Mouse (Mus musculus): ENCODE measurements around the gene Ppp1r14b. TPM values are rescaled to one million over a fixed set of nuclear protein-coding genes. Genes with fewer than 3 reads are reported as not detected.

Ppp1r14b gene
- polyA plus RNA-seq, 1 experiment from 2014 or later = 202 TPM

GRCm38 (mm10) chr19:6941372-6942248 is 33.2 kb upstream of the Ppp1r14b start, which contains the start of gene Bad:
TSS of gene Bad (plus strand) at chr19:6941861.
- Histone ChIP-seq H3K4me2 (replicated peaks; ENCODE audit: low read depth, low read length) (peak within 1 kb of the TSS; percentile 98), H3K27ac (ENCODE audit: low read depth, low read length) (peak within 1 kb of the TSS; percentile 98), H3K4me3 (ENCODE audit: low read length) (peak within 1 kb of the TSS; percentile 88), H3K27me3 (ENCODE audit: control insufficient read depth, insufficient read depth, low read length) (no peaks in the 10 kb centered on the region), H3K9me3 (ENCODE audit: control insufficient read depth, low read length) (no peaks in the 10 kb centered on the region), H3K4me1 (ENCODE audit: control insufficient read depth, insufficient read depth, low read length) (peaks cover 9% of the 10 kb centered on the region), H3K9ac (ENCODE audit: low read depth, low read length) (peak within 1 kb of the TSS; percentile 86), H3K36me3 (ENCODE audit: control insufficient read depth, insufficient read depth, low read length) (0 out of 2 replicates have a peak, but pooled peaks cover 4% of the 10 kb centered on the region)
- under 1% methylated on average over 82 of the region's 83 CpGs for WGBS
- peak; percentile 78 for ATAC-seq (ENCODE audit: low FRiP score, low TSS enrichment)

GRCm38 (mm10) chr19:6942249-6942691 is 32.5 kb upstream of the Ppp1r14b start, which contains the start of gene Gpr137:
TSS of gene Gpr137 (minus strand) at chr19:6942480.
- peak within 1 kb of the TSS; percentile 86 for H3K9ac ChIP-seq (ENCODE audit: low read depth, low read length)
- 0 out of 2 replicates have a peak, but pooled peaks cover 4% of the 10 kb centered on the region for H3K36me3 ChIP-seq (ENCODE audit: control insufficient read depth, insufficient read depth, low read length)
- WGBS = under 1% methylated on average over 27 of the region's 27 CpGs
- H3K4me3 ChIP-seq (ENCODE audit: low read length) = peak within 1 kb of the TSS; percentile 88
- peak within 1 kb of the TSS; percentile 98 for H3K27ac ChIP-seq (ENCODE audit: low read depth, low read length)
- peak; percentile 91 for ATAC-seq (ENCODE audit: low FRiP score, low TSS enrichment)
- H3K27me3 ChIP-seq (ENCODE audit: control insufficient read depth, insufficient read depth, low read length) = no peaks in the 10 kb centered on the region
- H3K4me1 ChIP-seq (ENCODE audit: control insufficient read depth, insufficient read depth, low read length) = peaks cover 9% of the 10 kb centered on the region
- H3K9me3 ChIP-seq (ENCODE audit: control insufficient read depth, low read length) = no peaks in the 10 kb centered on the region
- peak within 1 kb of the TSS; percentile 98 for H3K4me2 ChIP-seq (replicated peaks; ENCODE audit: low read depth, low read length)

- Histone ChIP-seq H3K4me3 (ENCODE audit: low read length) (peak overlapping the region; percentile 88), H3K27me3 (ENCODE audit: control insufficient read depth, insufficient read depth, low read length) (no peaks in the 10 kb centered on the region), H3K9me3 (ENCODE audit: control insufficient read depth, low read length) (no peaks in the 10 kb centered on the region), H3K4me2 (replicated peaks; ENCODE audit: low read depth, low read length) (peak overlapping the region; percentile 98), H3K36me3 (ENCODE audit: control insufficient read depth, insufficient read depth, low read length) (0 out of 2 replicates have a peak, but pooled peaks cover 4% of the 10 kb centered on the region), H3K27ac (ENCODE audit: low read depth, low read length) (peak overlapping the region; percentile 98; the same call in 1 of the 2 replicates), H3K9ac (ENCODE audit: low read depth, low read length) (peak overlapping the region; percentile 86), H3K4me1 (ENCODE audit: control insufficient read depth, insufficient read depth, low read length) (peaks cover 9% of the 10 kb centered on the region)
- WGBS = 32% methylated on average over 5 of the region's 5 CpGs
- ATAC-seq (ENCODE audit: low FRiP score, low TSS enrichment) = peak; percentile 14
These were observed 32.0 kb upstream of the Ppp1r14b start for GRCm38 (mm10) chr19:6942764-6943163.

- WGBS = 91% methylated on average over 6 of the region's 6 CpGs
- no peak for ATAC-seq (ENCODE audit: low FRiP score, low TSS enrichment)
- Histone ChIP-seq H3K36me3 (ENCODE audit: control insufficient read depth, insufficient read depth, low read length) (0 out of 2 replicates have a peak, but pooled peaks cover 4% of the 10 kb centered on the region), H3K27me3 (ENCODE audit: control insufficient read depth, insufficient read depth, low read length) (no peaks in the 10 kb centered on the region), H3K27ac (ENCODE audit: low read depth, low read length) (no peak overlapping the region), H3K4me3 (ENCODE audit: low read length) (no peak overlapping the region), H3K4me1 (ENCODE audit: control insufficient read depth, insufficient read depth, low read length) (peaks cover 9% of the 10 kb centered on the region), H3K9ac (ENCODE audit: low read depth, low read length) (no peak overlapping the region), H3K4me2 (replicated peaks; ENCODE audit: low read depth, low read length) (no peak overlapping the region), H3K9me3 (ENCODE audit: control insufficient read depth, low read length) (no peaks in the 10 kb centered on the region)
These were observed 31.1 kb upstream of the Ppp1r14b start for GRCm38 (mm10) chr19:6943709-6944108.

- Histone ChIP-seq H3K9me3 (ENCODE audit: control insufficient read depth, low read length) (no peaks in the 10 kb centered on the region), H3K4me3 (ENCODE audit: low read length) (no peak overlapping the region), H3K36me3 (ENCODE audit: control insufficient read depth, insufficient read depth, low read length) (0 out of 2 replicates have a peak, but pooled peaks cover 4% of the 10 kb centered on the region), H3K4me1 (ENCODE audit: control insufficient read depth, insufficient read depth, low read length) (peaks cover 9% of the 10 kb centered on the region), H3K4me2 (replicated peaks; ENCODE audit: low read depth, low read length) (no peak overlapping the region), H3K9ac (ENCODE audit: low read depth, low read length) (no peak overlapping the region), H3K27ac (ENCODE audit: low read depth, low read length) (no peak overlapping the region), H3K27me3 (ENCODE audit: control insufficient read depth, insufficient read depth, low read length) (no peaks in the 10 kb centered on the region)
- 49% methylated on average over 4 of the region's 4 CpGs for WGBS
- no peak for ATAC-seq (ENCODE audit: low FRiP score, low TSS enrichment)
These were observed 27.0 kb upstream of the Ppp1r14b start for GRCm38 (mm10) chr19:6947742-6948141.

- no peaks in the 10 kb centered on the region for H3K27me3 ChIP-seq (ENCODE audit: control insufficient read depth, insufficient read depth, low read length)
- ATAC-seq (ENCODE audit: low FRiP score, low TSS enrichment) = no peak
- H3K9me3 ChIP-seq (ENCODE audit: control insufficient read depth, low read length) = no peaks in the 10 kb centered on the region
- H3K4me3 ChIP-seq (ENCODE audit: low read length) = no peak overlapping the region
- no peak overlapping the region for H3K4me2 ChIP-seq (replicated peaks; ENCODE audit: low read depth, low read length)
- H3K4me1 ChIP-seq (ENCODE audit: control insufficient read depth, insufficient read depth, low read length) = peaks cover 14% of the 10 kb centered on the region
- H3K36me3 ChIP-seq (ENCODE audit: control insufficient read depth, insufficient read depth, low read length) = peaks cover 8% of the 10 kb centered on the region; the same call in 1 of the 2 replicates
- no peak overlapping the region for H3K27ac ChIP-seq (ENCODE audit: low read depth, low read length)
- H3K9ac ChIP-seq (ENCODE audit: low read depth, low read length) = no peak overlapping the region
- 83% methylated on average over 4 of the region's 4 CpGs for WGBS
These were observed 26.6 kb upstream of the Ppp1r14b start for GRCm38 (mm10) chr19:6948186-6948585.

- Histone ChIP-seq H3K4me2 (replicated peaks; ENCODE audit: low read depth, low read length) (no peak overlapping the region; the same call in 1 of the 2 replicates), H3K9me3 (ENCODE audit: control insufficient read depth, low read length) (no peaks in the 10 kb centered on the region), H3K27ac (ENCODE audit: low read depth, low read length) (no peak overlapping the region), H3K4me3 (ENCODE audit: low read length) (no peak overlapping the region), H3K27me3 (ENCODE audit: control insufficient read depth, insufficient read depth, low read length) (no peaks in the 10 kb centered on the region), H3K9ac (ENCODE audit: low read depth, low read length) (0 out of 2 replicates have a peak overlapping the region, but pooled peaks have one; percentile 73), H3K36me3 (ENCODE audit: control insufficient read depth, insufficient read depth, low read length) (peaks cover 15% of the 10 kb centered on the region), H3K4me1 (ENCODE audit: control insufficient read depth, insufficient read depth, low read length) (peaks cover 15% of the 10 kb centered on the region)
- WGBS = 83% methylated on average over 5 of the region's 5 CpGs
- ATAC-seq (ENCODE audit: low FRiP score, low TSS enrichment) = no peak
These were observed 25.2 kb upstream of the Ppp1r14b start for GRCm38 (mm10) chr19:6949532-6949931.

- H3K4me3 ChIP-seq (ENCODE audit: low read length) = peak overlapping the region; percentile 65
- peak overlapping the region; percentile 93 for H3K4me2 ChIP-seq (replicated peaks; ENCODE audit: low read depth, low read length)
- H3K36me3 ChIP-seq (ENCODE audit: control insufficient read depth, insufficient read depth, low read length) = peaks cover 19% of the 10 kb centered on the region
- H3K9me3 ChIP-seq (ENCODE audit: control insufficient read depth, low read length) = no peaks in the 10 kb centered on the region
- ATAC-seq (ENCODE audit: low FRiP score, low TSS enrichment) = no peak
- peaks cover 15% of the 10 kb centered on the region for H3K4me1 ChIP-seq (ENCODE audit: control insufficient read depth, insufficient read depth, low read length)
- peak overlapping the region; percentile 73; the same call in 1 of the 2 replicates for H3K9ac ChIP-seq (ENCODE audit: low read depth, low read length)
- H3K27ac ChIP-seq (ENCODE audit: low read depth, low read length) = peak overlapping the region; percentile 98; the same call in 1 of the 2 replicates
- whole genome bisulfite sequencing = 55% methylated on average over 5 of the region's 5 CpGs
- H3K27me3 ChIP-seq (ENCODE audit: control insufficient read depth, insufficient read depth, low read length) = no peaks in the 10 kb centered on the region
These were observed 24.8 kb upstream of the Ppp1r14b start for GRCm38 (mm10) chr19:6949951-6950350.

Data from kidney, embryonic 14.5 days (tissue).